Mouse (Mus musculus) neural tube, embryonic 14.5 days (tissue): ENCODE measurements around the gene Ttll7. TPM values are rescaled to one million over a fixed set of nuclear protein-coding genes. Genes with fewer than 3 reads are reported as not detected.
A peak's percentile ranks its signal among the peaks of the same experiment; 100 is the strongest.

Source experiments
- ATAC-seq: fragments of 200-750 bp; cut with Nextera tagmentation; 2 replicates; pipeline ENCODE4 v1.8.0; 2017; ENCODE audit warnings: low read depth, mild to moderate bottlenecking, moderate TSS enrichment, moderate library complexity
- H3K27ac ChIP-seq: fragments of 300-500 bp; sonication (generic); 2 replicates; pipeline ENCODE4 v1.5.1; 2014; ENCODE audit warnings: low read depth, mild to moderate bottlenecking, control low read depth, low read length, moderate library complexity, mixed read lengths
- H3K27me3 ChIP-seq: fragments of 300-500 bp; sonication (generic); 2 replicates; pipeline ENCODE4 v1.6.1; 2014; ENCODE audit warnings: low read length; ENCODE audit not compliant: control insufficient read depth, insufficient read depth
- H3K36me3 ChIP-seq: fragments of 300-500 bp; sonication (generic); 2 replicates; pipeline ENCODE4 v1.6.1; 2014; ENCODE audit warnings: low read length, mixed read lengths; ENCODE audit not compliant: control insufficient read depth, insufficient read depth
- H3K4me1 ChIP-seq: fragments of 300-500 bp; sonication (generic); 2 replicates; pipeline ENCODE4 v1.6.1; 2014; ENCODE audit warnings: low read length; ENCODE audit not compliant: control insufficient read depth, insufficient read depth
- H3K4me2 ChIP-seq: fragments of 300-500 bp; sonication (generic); 2 replicates; pipeline ENCODE4 v1.6.1; 2014; ENCODE audit warnings: mild to moderate bottlenecking, low read depth, low read length, control low read depth
- H3K4me3 ChIP-seq: fragments of 300-500 bp; sonication (generic); 2 replicates; pipeline ENCODE4 v1.5.1; 2014; ENCODE audit warnings: low read depth, low read length, control low read depth, mixed read lengths
- H3K9ac ChIP-seq: fragments of 300-500 bp; sonication (generic); replicated peaks from 2 replicates; pipeline ENCODE4 v1.6.1; 2014; ENCODE audit warnings: low read depth, mild to moderate bottlenecking, control low read depth, low read length, mixed read lengths
- H3K9me3 ChIP-seq: fragments of 300-500 bp; sonication (generic); 2 replicates; pipeline ENCODE4 v1.6.1; 2016; ENCODE audit warnings: low read length; ENCODE audit not compliant: control insufficient read depth
- WGBS: fragments of 180-500 bp; shearing (Covaris S2); extraction: QIAGEN DNeasy Blood & Tissue Kit; methylation state at CpG from one replicate; pipeline ENCODE4 v1.1.7; 2014; 5-methylcytosine and 5-hydroxymethylcytosine counted together
- polyA plus RNA-seq: library from polyadenylated mRNA; unstranded; fragments of >200 nt; fragmentation: Nextera tagmentation; extraction: Ambion mirVana; gene quantifications from 2 replicates; pipeline ENCODE4 v1.2.1, GENCODE M21; 2014

Gene Ttll7
- polyA plus RNA-seq, 1 experiment from 2014 or later, result 11.2 TPM

GRCm38 (mm10) chr3:146945887-146946286 lies 93.7 kb downstream of the Ttll7 start:
- no peaks in the 10 kb centered on the region for H3K9me3 ChIP-seq
- H3K4me2 ChIP-seq, result peak overlapping the region; percentile 40
- ATAC-seq, result peak; percentile 84
- WGBS, result under 1% methylated on average over 13 of the region's 13 CpGs
- H3K9ac ChIP-seq, result no peak overlapping the region
- no peaks in the 10 kb centered on the region for H3K27me3 ChIP-seq
- no peaks in the 10 kb centered on the region for H3K4me1 ChIP-seq
- peak overlapping the region; percentile 19 for H3K4me3 ChIP-seq
- H3K27ac ChIP-seq, result no peak overlapping the region
- H3K36me3 ChIP-seq, result no peaks in the 10 kb centered on the region

- H3K4me2 ChIP-seq, result no peak overlapping the region
- H3K27ac ChIP-seq, result no peak overlapping the region
- no peaks in the 10 kb centered on the region for H3K27me3 ChIP-seq
- 80% methylated on average over 8 of the region's 8 CpGs for WGBS
- H3K36me3 ChIP-seq, result no peaks in the 10 kb centered on the region
- H3K4me1 ChIP-seq, result no peaks in the 10 kb centered on the region
- no peak overlapping the region for H3K9ac ChIP-seq
- peak; percentile 42; the same call in 1 of the 2 replicates for ATAC-seq
- no peak overlapping the region for H3K4me3 ChIP-seq
- no peaks in the 10 kb centered on the region for H3K9me3 ChIP-seq
These were observed 94.5 kb downstream of the Ttll7 start for GRCm38 (mm10) chr3:146946641-146947040.

DNA sequence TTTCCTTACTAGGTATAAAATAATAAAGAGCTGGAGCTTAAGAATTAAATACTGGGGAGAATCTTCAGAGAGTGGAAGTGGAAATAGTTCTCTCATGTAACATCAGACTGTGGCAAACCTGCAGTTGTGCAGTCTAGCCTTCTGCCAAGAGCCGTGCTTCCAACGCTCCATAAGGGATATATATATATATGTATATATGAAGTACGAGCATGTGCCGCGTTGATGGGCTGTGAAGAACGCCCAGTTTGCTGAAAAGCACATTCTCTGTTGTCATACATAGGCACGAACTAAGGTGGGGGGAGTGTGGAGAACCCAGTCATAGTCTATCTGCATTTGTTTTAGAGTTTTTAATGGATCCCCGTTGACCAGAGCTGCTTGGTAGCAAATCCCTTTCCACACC lies 104.6 kb downstream of the Ttll7 start:
- Histone ChIP-seq H3K36me3 (no peaks in the 10 kb centered on the region), H3K4me1 (no peaks in the 10 kb centered on the region), H3K9me3 (no peaks in the 10 kb centered on the region), H3K4me2 (no peak overlapping the region), H3K9ac (no peak overlapping the region), H3K4me3 (no peak overlapping the region), H3K27ac (no peak overlapping the region), H3K27me3 (no peaks in the 10 kb centered on the region)
- no peak for ATAC-seq
- WGBS, result 78% methylated on average over 8 of the region's 8 CpGs

- Histone ChIP-seq H3K36me3 (no peaks in the 10 kb centered on the region), H3K27ac (no peak overlapping the region), H3K4me1 (no peaks in the 10 kb centered on the region), H3K9me3 (no peaks in the 10 kb centered on the region), H3K9ac (no peak overlapping the region), H3K4me2 (no peak overlapping the region), H3K4me3 (no peak overlapping the region), H3K27me3 (no peaks in the 10 kb centered on the region)
- ATAC-seq, result no peak
These were observed 110.7 kb downstream of the Ttll7 start for GRCm38 (mm10) chr3:146962838-146963237.

DNA sequence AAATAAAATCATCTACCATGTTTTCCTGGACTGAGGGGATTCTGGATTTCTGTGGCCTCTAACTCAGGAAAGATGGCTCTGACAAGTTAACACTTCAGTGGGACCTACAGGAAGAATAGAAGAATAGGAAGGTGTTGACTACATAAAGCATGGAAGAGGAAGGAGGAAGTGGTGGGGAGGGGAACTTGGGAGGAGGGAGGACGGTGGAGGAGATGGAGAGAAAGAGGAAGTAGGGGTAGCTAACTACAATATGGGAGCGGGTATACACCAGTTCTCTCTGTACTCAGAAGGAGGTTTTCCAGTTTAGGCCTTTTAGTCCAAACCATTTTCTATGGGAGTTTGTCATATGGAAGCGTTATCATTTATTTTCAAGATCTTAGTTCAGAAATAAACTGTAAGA lies 112.2 kb downstream of the Ttll7 start:
- ATAC-seq, result no peak
- H3K9me3 ChIP-seq, result no peaks in the 10 kb centered on the region
- no peaks in the 10 kb centered on the region for H3K4me1 ChIP-seq
- 93% methylated on average over 3 of the region's 3 CpGs for WGBS
- H3K27me3 ChIP-seq, result no peaks in the 10 kb centered on the region
- no peak overlapping the region for H3K9ac ChIP-seq
- no peak overlapping the region for H3K27ac ChIP-seq
- H3K4me2 ChIP-seq, result no peak overlapping the region
- no peak overlapping the region for H3K4me3 ChIP-seq
- H3K36me3 ChIP-seq, result 0 out of 2 replicates have a peak, but pooled peaks cover 5% of the 10 kb centered on the region

- Histone ChIP-seq H3K36me3 (0 out of 2 replicates have a peak, but pooled peaks cover 5% of the 10 kb centered on the region), H3K9ac (no peak overlapping the region), H3K27ac (no peak overlapping the region), H3K4me3 (no peak overlapping the region), H3K4me1 (no peaks in the 10 kb centered on the region), H3K9me3 (no peaks in the 10 kb centered on the region), H3K4me2 (no peak overlapping the region), H3K27me3 (no peaks in the 10 kb centered on the region)
- ATAC-seq, result no peak
- 54% methylated on average over 7 of the region's 7 CpGs for WGBS
These were observed 115.1 kb downstream of the Ttll7 start for GRCm38 (mm10) chr3:146967242-146967641.

DNA sequence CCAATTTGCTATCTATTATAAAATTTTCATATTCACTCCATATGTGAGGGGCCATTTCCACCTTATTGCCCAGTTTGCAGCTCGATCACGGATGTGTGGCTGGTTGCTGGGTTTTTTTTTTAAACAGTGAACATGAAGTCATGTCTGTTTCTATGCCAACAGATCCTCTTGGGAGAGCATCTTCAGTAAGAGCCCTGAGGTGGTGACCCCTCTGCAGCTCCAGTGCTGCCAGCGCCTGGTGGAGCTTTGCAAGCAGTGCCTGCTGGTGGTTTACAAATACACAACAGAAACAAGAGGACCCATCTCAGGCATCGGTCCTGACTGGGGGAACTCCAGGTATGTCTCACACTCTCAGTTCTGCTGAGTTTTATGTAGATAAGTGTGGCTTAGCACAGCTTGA lies 115.7 kb downstream of the Ttll7 start:
- H3K4me1 ChIP-seq, result no peaks in the 10 kb centered on the region
- no peaks in the 10 kb centered on the region for H3K9me3 ChIP-seq
- no peak for ATAC-seq
- 0 out of 2 replicates have a peak, but pooled peaks cover 5% of the 10 kb centered on the region for H3K36me3 ChIP-seq
- WGBS, result 48% methylated on average over 4 of the region's 4 CpGs
- no peak overlapping the region for H3K4me3 ChIP-seq
- H3K27ac ChIP-seq, result no peak overlapping the region
- no peak overlapping the region for H3K4me2 ChIP-seq
- no peak overlapping the region for H3K9ac ChIP-seq
- no peaks in the 10 kb centered on the region for H3K27me3 ChIP-seq

DNA sequence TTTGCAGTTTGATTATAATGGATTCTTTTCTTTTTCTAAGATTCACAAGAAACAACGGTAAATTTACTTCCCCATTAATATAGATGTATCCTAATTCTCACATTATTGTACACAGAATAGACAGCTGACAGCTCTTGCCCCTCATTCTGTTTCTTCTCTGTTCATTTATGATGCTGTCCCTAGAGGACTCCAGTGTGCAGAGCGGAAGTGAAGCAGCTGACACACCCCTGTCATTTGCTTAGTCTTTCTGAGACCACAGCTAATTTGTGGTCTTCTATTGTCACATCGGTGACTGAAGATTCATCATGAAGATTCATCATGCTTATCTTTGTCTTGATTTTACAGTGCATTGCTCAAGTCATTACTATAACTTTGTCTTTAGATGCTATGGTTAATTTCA lies 126.1 kb downstream of the Ttll7 start:
- H3K27ac ChIP-seq, result no peak overlapping the region
- H3K27me3 ChIP-seq, result no peaks in the 10 kb centered on the region
- WGBS, result 37% methylated on average over 3 of the region's 3 CpGs
- no peak for ATAC-seq
- no peak overlapping the region for H3K4me2 ChIP-seq
- H3K4me1 ChIP-seq, result no peaks in the 10 kb centered on the region
- H3K36me3 ChIP-seq, result no peaks in the 10 kb centered on the region
- no peak overlapping the region for H3K4me3 ChIP-seq
- no peak overlapping the region for H3K9ac ChIP-seq
- no peaks in the 10 kb centered on the region for H3K9me3 ChIP-seq

DNA sequence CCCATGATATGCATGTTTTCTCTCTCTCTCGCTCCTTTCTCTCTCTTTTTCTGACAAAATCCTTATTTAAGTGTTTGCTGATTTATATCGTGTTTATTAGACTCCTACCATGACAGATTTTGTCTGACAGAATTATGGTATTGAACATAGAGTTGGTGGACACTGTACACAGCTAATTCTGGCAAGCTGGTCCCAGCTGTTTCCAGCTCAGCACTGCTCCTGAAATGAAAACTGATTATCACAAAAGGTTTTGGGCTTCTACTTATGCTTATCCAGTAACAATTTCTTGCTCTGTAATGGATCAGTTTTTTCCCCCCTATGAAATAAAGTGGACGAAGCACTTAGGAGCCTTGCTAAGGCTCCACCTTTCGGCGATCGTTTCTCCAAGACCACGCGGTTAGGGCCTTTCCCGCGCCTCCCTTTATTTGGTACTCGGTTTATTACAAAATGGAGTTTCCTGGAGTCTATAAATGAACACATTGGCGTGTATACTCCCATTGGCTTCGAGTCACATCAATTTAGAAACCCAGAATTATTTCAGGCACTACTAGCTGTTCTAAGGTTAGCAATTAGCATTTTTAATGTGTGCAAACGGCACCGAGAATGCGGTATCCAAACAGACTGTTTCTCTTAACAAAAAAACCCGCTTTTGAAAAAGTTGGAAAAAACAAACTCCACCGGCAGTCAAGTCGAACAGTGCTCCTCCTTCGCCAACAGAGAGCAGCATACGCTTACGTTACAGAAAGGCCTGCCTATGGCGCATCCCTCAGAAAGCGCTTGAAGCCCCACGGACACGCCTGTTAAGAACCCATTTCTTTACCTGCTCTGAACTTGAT lies 141.9 kb downstream of the Ttll7 start:
- peak; percentile 91 for ATAC-seq
- 27% methylated on average over 26 of the region's 26 CpGs for WGBS
- peak overlapping the region; percentile 3; the same call in 1 of the 2 replicates for H3K4me2 ChIP-seq
- H3K27ac ChIP-seq, result no peak overlapping the region
- no peaks in the 10 kb centered on the region for H3K4me1 ChIP-seq
- H3K27me3 ChIP-seq, result no peaks in the 10 kb centered on the region
- H3K4me3 ChIP-seq, result no peak overlapping the region
- no peaks in the 10 kb centered on the region for H3K36me3 ChIP-seq
- no peaks in the 10 kb centered on the region for H3K9me3 ChIP-seq
- no peak overlapping the region for H3K9ac ChIP-seq
